Mouse (Mus musculus) MEL (cell line): ENCODE data around the gene Mylk. TPM values are rescaled to one million over a fixed set of nuclear protein-coding genes. Genes with fewer than 3 reads are reported as not detected.

Experiments used
- DNase-seq: peaks from one replicate; pipeline ENCODE4 v3.0.0; 2011; ENCODE audit warnings: low read depth, low spot score
- H3K27ac ChIP-seq: 2 replicates; pipeline ENCODE4 v1.5.1; 2012; ENCODE audit warnings: low read depth, mild to moderate bottlenecking, control low read depth, low read length, moderate library complexity; ENCODE audit not compliant: control insufficient read depth
- H3K27me3 ChIP-seq, 2 experiments: fragments of 150-350 bp in 1 of 2; sonication (generic) in 1 of 2; 2 replicates each; pipeline ENCODE4 v1.6.1; 2012; ENCODE audit warnings: low read length in 2 of 2, mild to moderate bottlenecking in 2 of 2, improper control_type of control experiment in 1 of 2, moderate library complexity in 1 of 2; ENCODE audit not compliant: insufficient read depth in 2 of 2, control insufficient read depth in 1 of 2
- H3K36me3 ChIP-seq, 2 experiments: 2 replicates each; pipeline ENCODE4 v1.6.1; 2012 to 2014; ENCODE audit warnings: low read length in 2 of 2, improper control_type of control experiment in 1 of 2, inconsistent platforms in 1 of 2, mild to moderate bottlenecking in 1 of 2; ENCODE audit not compliant: insufficient read depth in 2 of 2, control insufficient read depth in 1 of 2
- H3K4me1 ChIP-seq, 2 experiments: fragments of 150-350 bp in 1 of 2; sonication (generic) in 1 of 2; 2 replicates each; pipeline ENCODE4 v1.6.1; 2012; ENCODE audit warnings: low read length in 2 of 2, improper control_type of control experiment in 1 of 2, mild to moderate bottlenecking in 1 of 2; ENCODE audit not compliant: insufficient read depth in 2 of 2, control insufficient read depth in 1 of 2
- H3K4me3 ChIP-seq, 2 experiments: fragments of 150-350 bp in 1 of 2; sonication (generic) in 1 of 2; 2 replicates each; pipeline ENCODE4 v1.5.1; 2012; ENCODE audit warnings: low read depth in 2 of 2, low read length in 2 of 2, mild to moderate bottlenecking in 2 of 2, moderate library complexity in 2 of 2, control low read depth in 1 of 2, improper control_type of control experiment in 1 of 2; ENCODE audit not compliant: control insufficient read depth in 1 of 2, insufficient read depth in 1 of 2
- H3K79me2 ChIP-seq: 2 replicates; pipeline ENCODE4 v1.6.1; 2012; ENCODE audit warnings: mild to moderate bottlenecking, low read length, moderate library complexity; ENCODE audit not compliant: control insufficient read depth, poor library complexity, insufficient read depth
- H3K9ac ChIP-seq: 2 replicates; pipeline ENCODE4 v1.6.1; 2012; ENCODE audit warnings: low read depth, mild to moderate bottlenecking, control low read depth, low read length, moderate library complexity; ENCODE audit not compliant: control insufficient read depth, poor library complexity, severe bottlenecking
- H3K9me3 ChIP-seq: fragments of 150-350 bp; sonication (generic); replicated peaks from 2 replicates; pipeline ENCODE4 v1.6.1; 2012; ENCODE audit warnings: mild to moderate bottlenecking, low read length, improper control_type of control experiment, moderate library complexity; ENCODE audit not compliant: insufficient read depth
- CHD2 ChIP-seq: IDR thresholded peaks from 2 replicates; pipeline ENCODE4 v1.6.1; 2011; ENCODE audit warnings: low read length, improper control_type of control experiment
- CTCF ChIP-seq, 3 experiments: IDR thresholded peaks in 2 of 3; conservative IDR thresholded peaks in 1 of 3; 2 replicates each; pipeline ENCODE4 v1.5.1; 2011 to 2012; ENCODE audit warnings: low read length in 3 of 3, low read depth in 2 of 3, mild to moderate bottlenecking in 2 of 3, improper control_type of control experiment in 1 of 3, inconsistent platforms in 1 of 3, mixed read lengths in 1 of 3, moderate library complexity in 1 of 3; ENCODE audit not compliant: control insufficient read depth in 1 of 3, insufficient read depth in 1 of 3, poor library complexity in 1 of 3, severe bottlenecking in 1 of 3
- E2F4 ChIP-seq: IDR thresholded peaks from 2 replicates; pipeline ENCODE4 v1.6.1; 2011; ENCODE audit warnings: low read depth, low read length, improper control_type of control experiment, borderline replicate concordance
- ELF1 ChIP-seq: IDR thresholded peaks from 2 replicates; pipeline ENCODE4 v1.6.1; 2014; ENCODE audit warnings: low read depth, mild to moderate bottlenecking, inconsistent platforms, low read length, improper control_type of control experiment, moderate library complexity
- EP300 ChIP-seq, 2 experiments: IDR thresholded peaks; 2 replicates each; pipeline ENCODE4 v1.6.1; 2011; ENCODE audit warnings: improper control_type of control experiment in 2 of 2, low read length in 2 of 2, low read depth in 1 of 2, mild to moderate bottlenecking in 1 of 2
- GABPA ChIP-seq: IDR thresholded peaks from 2 replicates; pipeline ENCODE4 v1.6.1; 2012; ENCODE audit warnings: low read depth, mild to moderate bottlenecking, inconsistent platforms, low read length, improper control_type of control experiment, moderate library complexity
- GATA1 ChIP-seq: IDR thresholded peaks from 2 replicates; pipeline ENCODE4 v1.6.1; 2011; ENCODE audit warnings: low read depth, low read length, improper control_type of control experiment
- KAT2A ChIP-seq: conservative IDR thresholded peaks from 2 replicates; pipeline ENCODE4 v1.6.1; 2012; ENCODE audit warnings: low read depth, low read length, improper control_type of control experiment, inconsistent platforms
- MAFK ChIP-seq: IDR thresholded peaks from 2 replicates; pipeline ENCODE4 v1.6.1; 2011; ENCODE audit warnings: low read depth, mild to moderate bottlenecking, low read length, improper control_type of control experiment, borderline replicate concordance
- MAX ChIP-seq: IDR thresholded peaks from 2 replicates; pipeline ENCODE4 v1.6.1; 2011; ENCODE audit warnings: low read length, improper control_type of control experiment
- MEF2A ChIP-seq: IDR thresholded peaks from 2 replicates; pipeline ENCODE4 v1.6.1; 2014; ENCODE audit warnings: low read depth, mild to moderate bottlenecking, inconsistent platforms, low read length, improper control_type of control experiment; ENCODE audit not compliant: poor library complexity, insufficient replicate concordance, severe bottlenecking; ENCODE audit errors: extremely low read depth
- MYC ChIP-seq: IDR thresholded peaks from 2 replicates; pipeline ENCODE4 v1.6.1; 2011; ENCODE audit warnings: low read depth, mild to moderate bottlenecking, low read length, improper control_type of control experiment, moderate library complexity
- NELFE ChIP-seq: IDR thresholded peaks from 2 replicates; pipeline ENCODE4 v1.6.1; 2011; ENCODE audit warnings: low read depth, low read length, improper control_type of control experiment
- NRF1 ChIP-seq: IDR thresholded peaks from 2 replicates; pipeline ENCODE4 v1.6.1; 2014; ENCODE audit warnings: low read depth, mild to moderate bottlenecking, inconsistent platforms, low read length, improper control_type of control experiment, moderate library complexity; ENCODE audit not compliant: poor library complexity, insufficient read depth, severe bottlenecking
- RCOR1 ChIP-seq: IDR thresholded peaks from 2 replicates; pipeline ENCODE4 v1.6.1; 2012; ENCODE audit warnings: low read depth, mild to moderate bottlenecking, inconsistent platforms, low read length, improper control_type of control experiment
- SMC3 ChIP-seq: IDR thresholded peaks from 2 replicates; pipeline ENCODE4 v1.6.1; 2011; ENCODE audit warnings: low read depth, low read length, improper control_type of control experiment
- TAL1 ChIP-seq: IDR thresholded peaks from 2 replicates; pipeline ENCODE4 v1.6.1; 2012; ENCODE audit warnings: mild to moderate bottlenecking, inconsistent platforms, low read length, moderate library complexity, mixed read lengths
- TBP ChIP-seq: IDR thresholded peaks from 2 replicates; pipeline ENCODE4 v1.8.0; 2011; ENCODE audit warnings: low read depth, low read length, improper control_type of control experiment
- UBTF ChIP-seq: IDR thresholded peaks from 2 replicates; pipeline ENCODE4 v1.6.1; 2012; ENCODE audit warnings: low read depth, mild to moderate bottlenecking, inconsistent platforms, low read length, improper control_type of control experiment, moderate library complexity, borderline replicate concordance; ENCODE audit not compliant: insufficient read depth
- USF2 ChIP-seq, 2 experiments: IDR thresholded peaks; 2 replicates each; pipeline ENCODE4 v1.6.1; 2011 to 2012; ENCODE audit warnings: improper control_type of control experiment in 2 of 2, low read length in 2 of 2, borderline replicate concordance in 1 of 2, inconsistent platforms in 1 of 2, low read depth in 1 of 2, mild to moderate bottlenecking in 1 of 2; ENCODE audit not compliant: insufficient read depth in 1 of 2
- ZMIZ1 ChIP-seq: IDR thresholded peaks from 2 replicates; pipeline ENCODE4 v1.6.1; 2012; ENCODE audit warnings: low read depth, mild to moderate bottlenecking, inconsistent platforms, low read length, improper control_type of control experiment, moderate library complexity
- polyA plus RNA-seq, 2 experiments: library from polyadenylated mRNA; stranded (reverse) in 1 of 2; unstranded in 1 of 2; fragments of >175 nt in 1 of 2; fragments of >200 nt in 1 of 2; gene quantifications; 2 replicates each; pipeline versions ENCODE4 v1.2.1 to v1.2.4; 2012; ENCODE audit warnings: low replicate concordance in 2 of 2, low read depth in 1 of 2; ENCODE audit not compliant: insufficient read length in 2 of 2, insufficient read depth in 1 of 2, missing spikeins in 1 of 2
- total RNA-seq: library from RNA; depleted of rRNA; stranded (reverse); fragments of 300-350 nt; gene quantifications from 2 replicates; pipeline ENCODE4 v1.2.3, GENCODE M21; 2012

The Mylk gene
- total and polyA plus RNA-seq, 3 experiments: not detected

- no peak for TF ChIP-seq ELF1
- no peak for TF ChIP-seq KAT2A
- TF ChIP-seq GATA1: no peak
- TF ChIP-seq CTCF (IDR thresholded peaks at IDR 0.05 in 2 of 3, conservative IDR thresholded peaks at IDR 0.05 in 1 of 3; ENCODE audit: control insufficient read depth in 1 of 3, insufficient read depth in 1 of 3, low read depth in 2 of 3, low read length in 3 of 3, poor library complexity in 1 of 3, severe bottlenecking in 1 of 3): no peak
- no peak for TF ChIP-seq MEF2A
- no peak for TF ChIP-seq GABPA
- TF ChIP-seq E2F4: no peak
- no peak for TF ChIP-seq SMC3
- no peak for TF ChIP-seq UBTF
- no peak for TF ChIP-seq MYC
- TF ChIP-seq MAX: no peak
- TF ChIP-seq USF2 (IDR thresholded peaks at IDR 0.05; ENCODE audit: borderline replicate concordance in 1 of 2, insufficient read depth in 1 of 2, low read depth in 1 of 2, low read length in 2 of 2): no peak
- no peak for TF ChIP-seq ZMIZ1
- TF ChIP-seq EP300 (IDR thresholded peaks at IDR 0.05; ENCODE audit: low read depth in 1 of 2, low read length in 2 of 2): no peak
- no peak for TF ChIP-seq NELFE
- no peak for DNase-seq
- Histone ChIP-seq H3K9me3 (no peaks in the 10 kb centered on the region), H3K9ac (no peak overlapping the region), H3K79me2 (no peaks in the 10 kb centered on the region), H3K27ac (no peak overlapping the region), H3K27me3 (no peaks in the 10 kb centered on the region; a peak in 2 of 4 replicates), H3K4me1 (no peaks in the 10 kb centered on the region), H3K36me3 (no peaks in the 10 kb centered on the region), H3K4me3 (no peak overlapping the region)
These were observed 262.4 kb downstream of the Mylk start for GRCm38 (mm10) chr16:35007361-35007760.

GRCm38 (mm10) chr16:35008447-35008846 lies 263.4 kb downstream of the Mylk start:
- H3K4me1 ChIP-seq: no peaks in the 10 kb centered on the region
- no peak for DNase-seq
- H3K27ac ChIP-seq: no peak overlapping the region
- no peaks in the 10 kb centered on the region for H3K36me3 ChIP-seq
- H3K9me3 ChIP-seq: no peaks in the 10 kb centered on the region
- H3K9ac ChIP-seq: no peak overlapping the region
- H3K79me2 ChIP-seq: no peaks in the 10 kb centered on the region
- H3K4me3 ChIP-seq: no peak overlapping the region
- TF ChIP-seq CHD2: no peak
- no peak for TF ChIP-seq NRF1
- no peak for TF ChIP-seq RCOR1
- no peak for TF ChIP-seq TAL1
- no peak for TF ChIP-seq MAFK
- TF ChIP-seq TBP: no peak
- H3K27me3 ChIP-seq: no peaks in the 10 kb centered on the region; a peak in 1 of 4 replicates
